Mouse (Mus musculus) small intestine, adult 2 months (tissue): ENCODE measurements around the gene Pip5kl1. TPM values are rescaled to one million over a fixed set of nuclear protein-coding genes. Genes with fewer than 3 reads are reported as not detected.
A peak's percentile ranks its signal among the peaks of the same experiment; 100 is the strongest.

Experiments used
- H3K27ac ChIP-seq: fragments of 200-500 bp; 2 replicates; pipeline ENCODE4 v1.5.1; 2012; ENCODE audit warnings: low read depth, low read length, control low read depth, inconsistent platforms; ENCODE audit not compliant: insufficient read depth
- H3K27me3 ChIP-seq: fragments of 200-500 bp; 2 replicates; pipeline ENCODE4 v1.6.1; 2012; ENCODE audit warnings: mild to moderate bottlenecking, moderate library complexity, low read length, inconsistent platforms; ENCODE audit not compliant: control insufficient read depth, insufficient read depth
- H3K36me3 ChIP-seq: fragments of 200-500 bp; 2 replicates; pipeline ENCODE4 v1.6.1; 2012; ENCODE audit warnings: mild to moderate bottlenecking, low read length, control low read depth, inconsistent platforms; ENCODE audit not compliant: control insufficient read depth, insufficient read depth
- H3K4me1 ChIP-seq: fragments of 200-500 bp; 2 replicates; pipeline ENCODE4 v1.6.1; 2012; ENCODE audit warnings: low read length, inconsistent platforms, mixed read lengths; ENCODE audit not compliant: control insufficient read depth, insufficient read depth, insufficient read length
- H3K4me3 ChIP-seq: fragments of 200-500 bp; 2 replicates; pipeline ENCODE4 v1.5.1; 2012; ENCODE audit warnings: low read depth, mild to moderate bottlenecking, control low read depth, inconsistent platforms, low read length, moderate library complexity
- CTCF ChIP-seq: fragments of 200-500 bp; IDR thresholded peaks from 2 replicates; pipeline ENCODE4 v1.5.1; 2012; ENCODE audit warnings: low read depth, mild to moderate bottlenecking, control low read depth, inconsistent platforms, low read length, moderate library complexity, mixed read lengths; ENCODE audit not compliant: insufficient replicate concordance, insufficient read length; ENCODE audit errors: extremely low read depth
- POLR2A ChIP-seq: fragments of 200-500 bp; IDR thresholded peaks from 2 replicates; pipeline ENCODE4 v1.6.1; 2012; ENCODE audit warnings: low read depth, mild to moderate bottlenecking, control low read depth, inconsistent platforms, low read length, moderate library complexity
- WGBS: fragments of 180-500 bp; shearing (Covaris S2); methylation state at CpG from one replicate; pipeline ENCODE4 v1.1.7; 2018; 5-methylcytosine and 5-hydroxymethylcytosine counted together
- polyA plus RNA-seq: library from polyadenylated mRNA; depleted of rRNA; stranded (reverse); fragments of >200 nt; gene quantifications from 2 replicates; pipeline ENCODE4 v1.2.3, GENCODE M21; 2012

Gene Pip5kl1
- polyA plus RNA-seq, 1 experiment = 0.25 TPM

GRCm38 (mm10) chr2:32547964-32548739 is 26.4 kb upstream of the Pip5kl1 start:
- H3K4me3 ChIP-seq = no peak overlapping the region
- H3K27me3 ChIP-seq = no peaks in the 10 kb centered on the region
- H3K27ac ChIP-seq = peak overlapping the region; percentile 49
- H3K36me3 ChIP-seq = peaks cover 10% of the 10 kb centered on the region; the same call in 1 of the 2 replicates
- WGBS = 74% methylated on average over 7 of the region's 7 CpGs
- TF ChIP-seq POLR2A (no peak), CTCF (no peak)
- H3K4me1 ChIP-seq = peaks cover 41% of the 10 kb centered on the region

GRCm38 (mm10) chr2:32549171-32549570 is 25.4 kb upstream of the Pip5kl1 start:
- 62% methylated on average over 9 of the region's 9 CpGs for WGBS
- no peak overlapping the region for H3K27ac ChIP-seq
- H3K4me1 ChIP-seq = peaks cover 41% of the 10 kb centered on the region
- H3K36me3 ChIP-seq = peaks cover 8% of the 10 kb centered on the region; the same call in 1 of the 2 replicates
- TF ChIP-seq POLR2A (no peak), CTCF (no peak)
- no peak overlapping the region for H3K4me3 ChIP-seq
- no peaks in the 10 kb centered on the region for H3K27me3 ChIP-seq

GRCm38 (mm10) chr2:32549764-32550163 is 24.8 kb upstream of the Pip5kl1 start:
- no peaks in the 10 kb centered on the region for H3K27me3 ChIP-seq
- TF ChIP-seq CTCF (no peak), POLR2A (no peak)
- no peak overlapping the region for H3K4me3 ChIP-seq
- H3K27ac ChIP-seq = no peak overlapping the region
- WGBS = 15% methylated on average over 6 of the region's 6 CpGs
- peaks cover 7% of the 10 kb centered on the region for H3K36me3 ChIP-seq
- peaks cover 45% of the 10 kb centered on the region for H3K4me1 ChIP-seq

GRCm38 (mm10) chr2:32551236-32551635 is 23.4 kb upstream of the Pip5kl1 start:
- TF ChIP-seq POLR2A (no peak), CTCF (no peak)
- 46% methylated on average over 5 of the region's 5 CpGs for WGBS
- H3K27ac ChIP-seq = no peak overlapping the region

GRCm38 (mm10) chr2:32553592-32554148 is 20.9 kb upstream of the Pip5kl1 start:
- peak overlapping the region; percentile 52 for H3K27ac ChIP-seq
- H3K4me1 ChIP-seq = peaks cover 29% of the 10 kb centered on the region

More at GRCm38 (mm10) chr2:32551236-32551635, 23.4 kb upstream of the Pip5kl1 start:
- Histone ChIP-seq H3K4me3 (no peak overlapping the region), H3K36me3 (peaks cover 7% of the 10 kb centered on the region), H3K4me1 (peaks cover 43% of the 10 kb centered on the region), H3K27me3 (no peaks in the 10 kb centered on the region)

GRCm38 (mm10) chr2:32555484-32555883 is 19.1 kb upstream of the Pip5kl1 start:
- H3K4me1 ChIP-seq = peaks cover 22% of the 10 kb centered on the region
- no peak for TF ChIP-seq POLR2A
- TF ChIP-seq CTCF = no peak
- WGBS = 33% methylated on average over 4 of the region's 4 CpGs
- H3K4me3 ChIP-seq = no peak overlapping the region
- H3K36me3 ChIP-seq = peaks cover 36% of the 10 kb centered on the region
- no peak overlapping the region for H3K27ac ChIP-seq
- H3K27me3 ChIP-seq = no peaks in the 10 kb centered on the region

More at GRCm38 (mm10) chr2:32553592-32554148, 20.9 kb upstream of the Pip5kl1 start:
- no peaks in the 10 kb centered on the region for H3K27me3 ChIP-seq
- WGBS = 63% methylated on average over 7 of the region's 7 CpGs
- H3K36me3 ChIP-seq = peaks cover 20% of the 10 kb centered on the region
- TF ChIP-seq CTCF (no peak), POLR2A (no peak)
- peak overlapping the region; percentile 23; the same call in 1 of the 2 replicates for H3K4me3 ChIP-seq

GRCm38 (mm10) chr2:32556019-32556418 is 18.6 kb upstream of the Pip5kl1 start:
- no peak overlapping the region for H3K4me3 ChIP-seq
- H3K36me3 ChIP-seq = peaks cover 39% of the 10 kb centered on the region
- TF ChIP-seq CTCF = no peak
- no peak for TF ChIP-seq POLR2A
- H3K27me3 ChIP-seq = no peaks in the 10 kb centered on the region
- WGBS = 83% methylated on average over 7 of the region's 7 CpGs
- H3K27ac ChIP-seq = no peak overlapping the region
- H3K4me1 ChIP-seq = peaks cover 19% of the 10 kb centered on the region; the same call in 1 of the 2 replicates
